Mouse (Mus musculus) forebrain, embryonic 12.5 days (tissue): ENCODE data around the gene Tbcd. TPM values are rescaled to one million over a fixed set of nuclear protein-coding genes. Genes with fewer than 3 reads are reported as not detected.

Experiments used
- ATAC-seq: fragments of 200-750 bp; cut with Nextera tagmentation; 2 replicates; pipeline ENCODE4 v1.8.0; 2017; ENCODE audit warnings: moderate TSS enrichment; ENCODE audit not compliant: low FRiP score
- H3K27ac ChIP-seq: fragments of 300-500 bp; sonication (generic); 2 replicates; pipeline ENCODE4 v1.5.1; 2016; ENCODE audit warnings: mild to moderate bottlenecking
- H3K27me3 ChIP-seq: fragments of 300-500 bp; sonication (generic); 2 replicates; pipeline ENCODE4 v1.6.1; 2016; ENCODE audit warnings: mild to moderate bottlenecking
- H3K36me3 ChIP-seq: fragments of 300-500 bp; sonication (generic); replicated peaks from 2 replicates; pipeline ENCODE4 v1.6.1; 2016; ENCODE audit warnings: mild to moderate bottlenecking
- H3K4me1 ChIP-seq: fragments of 300-500 bp; sonication (generic); 2 replicates; pipeline ENCODE4 v1.6.1; 2016
- H3K4me2 ChIP-seq: fragments of 300-500 bp; sonication (generic); 2 replicates; pipeline ENCODE4 v1.6.1; 2016; ENCODE audit warnings: mild to moderate bottlenecking, moderate library complexity
- H3K4me3 ChIP-seq: fragments of 300-500 bp; sonication (generic); replicated peaks from 2 replicates; pipeline ENCODE4 v1.5.1; 2016; ENCODE audit warnings: mild to moderate bottlenecking
- H3K9ac ChIP-seq: fragments of 300-500 bp; sonication (generic); 2 replicates; pipeline ENCODE4 v1.6.1; 2016; ENCODE audit warnings: mild to moderate bottlenecking
- H3K9me3 ChIP-seq: fragments of 300-500 bp; sonication (generic); 2 replicates; pipeline ENCODE4 v1.6.1; 2016
- WGBS: fragments of 180-500 bp; shearing (Covaris S2); methylation state at CpG from one replicate; pipeline ENCODE4 v1.1.7; 2016; 5-methylcytosine and 5-hydroxymethylcytosine counted together
- polyA plus RNA-seq: library from polyadenylated mRNA; unstranded; fragments of >200 nt; fragmentation: Nextera tagmentation; extraction: Ambion mirVana; gene quantifications from 2 replicates; pipeline ENCODE4 v1.2.1, GENCODE M21; 2016

Tbcd gene
- polyA plus RNA-seq, 1 experiment from 2014 or later, result 56.0 TPM

GRCm38 (mm10) chr11:121519131-121519530 is 67.4 kb downstream of the Tbcd start, which contains the start of gene Zfp750:
Zfp750 (minus strand) TSS chr11:121519333.
- H3K4me1 ChIP-seq, result peaks cover 11% of the 10 kb centered on the region; the same call in 1 of the 2 replicates
- no peak for ATAC-seq
- H3K4me3 ChIP-seq, result no peak within 1 kb of the TSS
- no peak within 1 kb of the TSS for H3K4me2 ChIP-seq
- H3K36me3 ChIP-seq, result no peaks in the 10 kb centered on the region
- H3K9ac ChIP-seq, result no peak within 1 kb of the TSS
- no peaks in the 10 kb centered on the region for H3K27me3 ChIP-seq
- no peak within 1 kb of the TSS for H3K27ac ChIP-seq
- H3K9me3 ChIP-seq, result no peaks in the 10 kb centered on the region
- 37% methylated on average over 10 of the region's 10 CpGs for WGBS

- WGBS, result 85% methylated on average over 7 of the region's 7 CpGs
- no peaks in the 10 kb centered on the region for H3K36me3 ChIP-seq
- peaks cover 11% of the 10 kb centered on the region; the same call in 1 of the 2 replicates for H3K4me1 ChIP-seq
- no peaks in the 10 kb centered on the region for H3K9me3 ChIP-seq
- no peak overlapping the region for H3K4me3 ChIP-seq
- no peak overlapping the region for H3K27ac ChIP-seq
- ATAC-seq, result no peak
- H3K9ac ChIP-seq, result no peak overlapping the region
- H3K4me2 ChIP-seq, result no peak overlapping the region
- H3K27me3 ChIP-seq, result no peaks in the 10 kb centered on the region
Measured at GRCm38 (mm10) chr11:121519703-121520102, 68.0 kb downstream of the Tbcd start.

- Histone ChIP-seq H3K27ac (no peak overlapping the region), H3K27me3 (no peaks in the 10 kb centered on the region), H3K4me1 (peaks cover 11% of the 10 kb centered on the region; the same call in 1 of the 2 replicates), H3K4me2 (no peak overlapping the region), H3K9me3 (no peaks in the 10 kb centered on the region), H3K36me3 (no peaks in the 10 kb centered on the region), H3K4me3 (no peak overlapping the region), H3K9ac (no peak overlapping the region)
- no peak for ATAC-seq
- WGBS, result 87% methylated on average over 2 of the region's 2 CpGs
Measured at GRCm38 (mm10) chr11:121520761-121521160, 69.0 kb downstream of the Tbcd start.

DNA sequence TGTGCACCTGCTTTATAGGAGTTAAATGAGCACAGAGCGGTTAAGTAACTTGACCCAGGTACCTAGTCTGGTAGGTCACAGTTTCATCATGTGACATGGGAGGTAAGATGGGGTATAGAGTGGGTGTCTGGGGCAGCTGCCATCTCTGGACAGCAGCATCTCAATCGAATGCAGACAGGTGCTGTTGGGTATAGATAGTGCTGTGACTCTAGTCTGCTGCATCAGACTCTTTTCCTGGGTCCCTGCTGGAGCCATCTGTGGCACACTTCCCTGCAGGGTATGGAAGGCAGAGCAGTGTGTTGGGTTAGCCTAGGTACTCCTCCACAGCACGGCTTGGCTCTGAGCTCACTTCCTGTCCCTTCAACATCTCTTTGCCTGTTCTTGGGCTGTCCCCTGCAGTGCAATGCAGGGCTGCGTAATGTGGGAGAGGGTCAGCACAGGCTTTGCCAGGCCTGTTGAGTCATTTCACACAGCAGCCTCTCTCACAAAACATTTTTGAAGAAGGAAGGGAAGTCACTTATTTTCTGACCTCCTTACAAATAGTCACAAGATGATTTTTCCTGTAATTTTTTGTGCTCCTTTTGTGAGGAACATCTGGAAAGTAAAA is 70.5 kb downstream of the Tbcd start:
- peaks cover 11% of the 10 kb centered on the region; the same call in 1 of the 2 replicates for H3K4me1 ChIP-seq
- H3K4me2 ChIP-seq, result no peak overlapping the region
- 91% methylated on average over 4 of the region's 4 CpGs for WGBS
- H3K27ac ChIP-seq, result no peak overlapping the region
- no peaks in the 10 kb centered on the region for H3K9me3 ChIP-seq
- ATAC-seq, result no peak
- H3K4me3 ChIP-seq, result no peak overlapping the region
- no peaks in the 10 kb centered on the region for H3K36me3 ChIP-seq
- no peak overlapping the region for H3K9ac ChIP-seq
- no peaks in the 10 kb centered on the region for H3K27me3 ChIP-seq

- Histone ChIP-seq H3K27ac (no peak overlapping the region), H3K4me2 (no peak overlapping the region), H3K9ac (no peak overlapping the region), H3K36me3 (no peaks in the 10 kb centered on the region), H3K4me1 (peaks cover 2% of the 10 kb centered on the region; the same call in 1 of the 2 replicates), H3K9me3 (no peaks in the 10 kb centered on the region), H3K4me3 (no peak overlapping the region), H3K27me3 (no peaks in the 10 kb centered on the region)
- no peak for ATAC-seq
- 92% methylated on average over 7 of the region's 7 CpGs for WGBS
Measured at GRCm38 (mm10) chr11:121524191-121524590, 72.4 kb downstream of the Tbcd start.

DNA sequence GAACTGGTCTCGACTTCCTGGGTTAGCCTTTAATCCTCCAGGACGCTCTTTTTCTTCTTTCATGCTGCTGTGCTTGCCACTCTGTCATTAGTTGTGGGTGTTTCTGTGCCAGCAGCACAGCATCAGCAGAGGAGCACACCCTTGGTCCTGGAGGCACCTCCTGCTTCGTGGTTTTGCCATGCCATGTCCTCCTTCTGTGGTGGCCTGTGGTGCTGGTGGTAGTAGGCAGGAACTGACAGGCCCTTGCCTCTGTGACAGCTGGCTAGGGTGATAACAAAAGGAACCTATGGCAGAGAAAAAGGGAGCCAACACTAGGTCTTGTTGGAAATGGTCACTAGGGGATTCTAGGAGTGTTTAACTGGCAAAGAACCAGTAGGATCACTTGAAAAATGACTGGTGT is 78.0 kb downstream of the Tbcd start:
- no peak overlapping the region for H3K27ac ChIP-seq
- no peak for ATAC-seq
- no peak overlapping the region for H3K9ac ChIP-seq

GRCm38 (mm10) chr11:121536528-121536927 is 84.8 kb downstream of the Tbcd start:
- Histone ChIP-seq H3K9ac (no peak overlapping the region), H3K9me3 (no peaks in the 10 kb centered on the region), H3K4me1 (no peaks in the 10 kb centered on the region), H3K4me3 (no peak overlapping the region), H3K36me3 (peaks cover 8% of the 10 kb centered on the region), H3K27me3 (no peaks in the 10 kb centered on the region), H3K4me2 (no peak overlapping the region), H3K27ac (no peak overlapping the region)
- ATAC-seq, result no peak
- WGBS, result 63% methylated on average over 3 of the region's 3 CpGs

More for the DNA sequence above, 78.0 kb downstream of the Tbcd start:
- WGBS, result 94% methylated on average over 3 of the region's 3 CpGs
- H3K4me1 ChIP-seq, result no peaks in the 10 kb centered on the region
- no peak overlapping the region for H3K4me2 ChIP-seq
- no peaks in the 10 kb centered on the region for H3K9me3 ChIP-seq
- H3K4me3 ChIP-seq, result no peak overlapping the region
- H3K36me3 ChIP-seq, result no peaks in the 10 kb centered on the region
- H3K27me3 ChIP-seq, result no peaks in the 10 kb centered on the region

DNA sequence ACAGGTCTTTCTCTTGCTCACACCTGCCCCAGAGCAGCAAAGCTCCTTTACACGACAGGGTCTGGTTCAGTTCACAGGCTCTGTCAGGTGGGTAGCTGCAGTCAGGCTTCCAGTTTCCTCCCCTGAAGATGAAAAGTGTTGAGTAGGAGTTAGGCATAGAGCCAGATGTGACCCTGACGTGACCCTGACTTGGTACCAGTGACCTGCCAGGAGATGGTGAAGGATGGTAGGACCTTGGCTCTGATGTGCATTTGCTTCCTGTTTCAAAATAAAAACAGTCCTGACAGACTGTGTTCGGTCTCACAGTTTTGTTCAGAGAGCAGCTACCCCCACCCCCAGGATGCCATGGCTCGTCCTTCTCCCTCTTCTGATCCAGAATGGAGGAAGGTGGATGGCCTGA is 90.7 kb downstream of the Tbcd start:
- no peak overlapping the region for H3K27ac ChIP-seq
- no peak overlapping the region for H3K9ac ChIP-seq
- no peaks in the 10 kb centered on the region for H3K27me3 ChIP-seq
- H3K4me2 ChIP-seq, result no peak overlapping the region
- no peak overlapping the region for H3K4me3 ChIP-seq
- peaks cover 21% of the 10 kb centered on the region for H3K36me3 ChIP-seq
- ATAC-seq, result no peak
- no peaks in the 10 kb centered on the region for H3K4me1 ChIP-seq
- H3K9me3 ChIP-seq, result no peaks in the 10 kb centered on the region
- WGBS, result 90% methylated on average over 4 of the region's 4 CpGs

DNA sequence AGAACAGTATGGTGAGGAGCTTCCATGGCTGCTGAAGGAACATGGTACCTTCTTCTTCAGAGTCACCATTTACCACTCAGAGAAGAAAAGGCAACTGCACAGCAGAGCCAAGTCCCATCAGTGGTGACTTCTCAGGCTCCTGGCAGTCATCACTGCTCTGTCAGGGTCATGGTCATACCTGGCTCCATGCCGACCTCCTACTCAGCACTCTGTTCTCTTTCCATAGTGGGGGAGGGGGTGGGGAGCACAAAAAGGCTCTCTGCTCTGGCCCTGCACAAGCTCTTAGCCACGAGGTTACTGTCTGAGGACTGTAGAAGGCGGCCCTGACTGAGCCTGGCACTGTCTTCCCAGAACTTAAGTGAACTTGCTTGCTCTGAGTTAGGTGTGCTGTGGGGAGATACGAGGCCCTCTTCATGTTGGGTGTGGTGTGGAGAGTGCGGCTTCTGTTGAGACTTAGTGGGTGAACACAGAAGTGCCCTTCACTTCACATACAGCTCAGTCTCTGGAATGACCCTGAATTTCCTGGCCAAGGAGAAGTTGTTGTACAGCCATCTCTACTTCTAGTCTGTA is 91.6 kb downstream of the Tbcd start:
- no peak overlapping the region for H3K27ac ChIP-seq

DNA sequence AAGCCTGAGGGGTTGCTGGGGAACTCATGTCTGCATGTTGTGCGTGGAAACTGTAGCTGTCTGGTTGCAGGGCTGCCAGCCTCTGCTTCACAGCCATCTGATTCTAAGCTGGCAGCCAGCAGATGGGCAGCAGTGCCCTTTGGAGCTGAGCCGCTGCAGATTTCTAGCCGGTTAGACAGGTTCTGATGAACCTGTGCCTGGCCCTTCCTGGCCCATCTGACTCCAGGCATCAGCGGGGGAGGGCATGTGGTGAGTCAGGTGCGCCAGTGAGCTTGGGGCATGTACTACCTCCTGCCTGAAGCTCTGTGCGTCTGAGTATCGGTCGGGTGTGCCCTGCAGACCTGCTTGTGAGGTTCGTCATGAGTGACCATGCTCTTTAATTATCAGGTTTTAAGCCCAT is 92.2 kb downstream of the Tbcd start:
- H3K9me3 ChIP-seq, result no peaks in the 10 kb centered on the region
- no peak overlapping the region for H3K27ac ChIP-seq
- ATAC-seq, result no peak
- no peak overlapping the region for H3K4me2 ChIP-seq
- H3K36me3 ChIP-seq, result peaks cover 21% of the 10 kb centered on the region
- no peak overlapping the region for H3K9ac ChIP-seq
- 88% methylated on average over 9 of the region's 9 CpGs for WGBS
- no peak overlapping the region for H3K4me3 ChIP-seq
- H3K4me1 ChIP-seq, result peaks cover 2% of the 10 kb centered on the region
- H3K27me3 ChIP-seq, result no peaks in the 10 kb centered on the region

More for the DNA sequence above, 91.6 kb downstream of the Tbcd start:
- no peak overlapping the region for H3K4me2 ChIP-seq
- peaks cover 21% of the 10 kb centered on the region for H3K36me3 ChIP-seq
- H3K4me3 ChIP-seq, result no peak overlapping the region
- no peak for ATAC-seq
- no peaks in the 10 kb centered on the region for H3K4me1 ChIP-seq
- H3K27me3 ChIP-seq, result no peaks in the 10 kb centered on the region
- no peaks in the 10 kb centered on the region for H3K9me3 ChIP-seq
- WGBS, result 87% methylated on average over 5 of the region's 5 CpGs
- no peak overlapping the region for H3K9ac ChIP-seq

DNA sequence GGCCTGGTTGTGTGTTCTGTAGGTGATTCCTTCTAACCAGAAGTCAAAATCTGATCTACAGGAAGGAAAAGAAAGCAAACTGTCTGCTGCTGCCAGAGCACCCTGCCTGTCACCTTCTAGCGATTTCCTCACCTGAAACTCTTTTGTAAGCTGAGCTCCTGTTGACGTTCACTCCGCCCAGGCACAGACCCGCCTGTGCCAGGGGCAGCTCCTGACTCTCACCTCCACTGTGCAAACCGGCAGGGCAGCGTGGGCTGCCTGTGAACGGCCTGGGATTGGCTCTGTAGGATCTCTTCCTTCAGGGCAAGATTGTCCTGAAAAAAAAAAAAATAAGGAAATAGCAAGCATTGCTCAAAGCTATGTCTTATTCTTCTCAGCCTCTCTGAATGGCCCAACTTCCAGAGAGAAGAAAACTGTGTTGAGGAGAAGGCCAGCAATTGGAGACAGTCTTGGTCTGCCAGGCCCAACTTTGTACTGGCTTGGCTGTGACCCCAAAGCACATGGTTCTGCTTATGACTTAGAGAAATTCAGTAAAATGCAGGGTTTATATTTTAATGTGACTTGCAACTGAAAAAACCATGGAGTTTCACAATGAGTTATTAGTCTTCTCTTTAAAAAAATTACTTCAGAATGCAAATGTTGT is 93.1 kb downstream of the Tbcd start:
- no peak for ATAC-seq
- WGBS, result 80% methylated on average over 7 of the region's 7 CpGs
- H3K4me2 ChIP-seq, result no peak overlapping the region
- no peak overlapping the region for H3K4me3 ChIP-seq
- H3K9me3 ChIP-seq, result no peaks in the 10 kb centered on the region
- H3K4me1 ChIP-seq, result peaks cover 11% of the 10 kb centered on the region
- H3K9ac ChIP-seq, result no peak overlapping the region
- peaks cover 21% of the 10 kb centered on the region for H3K36me3 ChIP-seq
- no peak overlapping the region for H3K27ac ChIP-seq
- H3K27me3 ChIP-seq, result no peaks in the 10 kb centered on the region

DNA sequence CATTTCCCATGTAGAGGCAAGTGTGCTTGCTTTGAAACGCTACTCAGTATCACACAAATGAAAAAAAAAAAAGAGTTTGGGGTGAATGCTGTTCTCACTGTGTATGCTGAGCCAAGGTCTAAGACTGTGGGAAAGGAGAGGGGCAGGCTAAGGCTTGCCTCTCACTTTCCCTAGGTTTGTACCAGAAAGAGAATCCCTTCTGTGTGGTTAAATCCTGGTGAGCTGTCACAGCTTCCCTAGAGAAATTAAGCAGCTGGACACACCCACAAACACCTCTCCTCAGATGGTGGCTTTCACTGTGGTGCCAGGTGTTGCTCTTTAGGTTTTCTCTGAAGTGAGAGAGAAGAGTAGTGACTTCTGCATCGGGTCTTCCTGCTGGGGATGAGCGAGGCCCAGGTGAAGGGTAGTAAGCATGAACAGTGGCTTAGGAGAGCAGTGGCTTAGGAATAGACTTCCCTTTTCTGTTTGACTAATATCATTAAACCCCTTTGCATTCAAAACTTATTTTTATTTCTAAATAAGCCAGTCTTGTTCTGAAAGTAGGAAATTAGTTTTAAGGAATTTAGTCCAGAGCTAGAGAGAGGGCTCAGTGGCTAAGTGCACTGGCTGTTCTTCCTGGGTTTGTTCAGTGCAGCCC is 93.8 kb downstream of the Tbcd start:
- Histone ChIP-seq H3K27me3 (no peaks in the 10 kb centered on the region), H3K9ac (no peak overlapping the region), H3K4me1 (peaks cover 18% of the 10 kb centered on the region), H3K4me2 (no peak overlapping the region), H3K27ac (no peak overlapping the region), H3K36me3 (peaks cover 21% of the 10 kb centered on the region), H3K9me3 (no peaks in the 10 kb centered on the region), H3K4me3 (no peak overlapping the region)
- ATAC-seq, result no peak
- WGBS, result 83% methylated on average over 3 of the region's 3 CpGs
